Mouse (Mus musculus): Measurements from ENCODE around the gene Adamts2. TPM values are rescaled to one million over a fixed set of nuclear protein-coding genes. Genes with fewer than 3 reads are reported as not detected.

The Adamts2 gene
- polyA plus RNA-seq, 1 experiment from 2014 or later: 3.4 TPM

DNA sequence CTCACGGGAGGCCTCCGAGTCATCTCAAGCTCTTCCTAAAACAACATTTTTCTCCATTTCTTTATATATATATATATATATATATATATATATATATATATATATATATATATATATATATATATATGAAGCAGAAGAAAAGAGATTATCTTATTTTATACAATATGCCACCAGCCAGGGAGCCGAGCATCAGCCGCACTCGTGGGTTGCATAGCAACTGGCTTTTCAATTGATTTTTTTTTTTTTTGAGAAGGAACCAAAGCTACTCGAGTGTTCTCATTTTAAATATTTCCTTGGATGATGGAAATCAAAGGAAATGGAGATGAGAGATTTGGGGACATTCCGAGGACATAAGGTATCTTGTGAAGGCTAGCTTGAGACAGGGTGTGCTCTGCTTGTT lies 164.6 kb downstream of the Adamts2 start:
- H3K4me2 ChIP-seq (ENCODE audit: low read length): no peak overlapping the region
- no peak overlapping the region for H3K9ac ChIP-seq (replicated peaks; ENCODE audit: low read depth, low read length)
- 78% methylated on average over 7 of the region's 7 CpGs for WGBS
- no peaks in the 10 kb centered on the region for H3K36me3 ChIP-seq (ENCODE audit: control insufficient read depth, insufficient read depth)
- no peaks in the 10 kb centered on the region for H3K27me3 ChIP-seq (replicated peaks; ENCODE audit: control insufficient read depth, insufficient read depth, low read length)
- H3K9me3 ChIP-seq (ENCODE audit: control insufficient read depth, low read length): no peaks in the 10 kb centered on the region
- ATAC-seq: no peak
- no peak overlapping the region for H3K4me3 ChIP-seq (replicated peaks; ENCODE audit: low read length)
- H3K27ac ChIP-seq (ENCODE audit: low read length): no peak overlapping the region
- peaks cover 4% of the 10 kb centered on the region; the same call in 1 of the 2 replicates for H3K4me1 ChIP-seq (replicated peaks; ENCODE audit: control insufficient read depth, insufficient read depth, low read length)

DNA sequence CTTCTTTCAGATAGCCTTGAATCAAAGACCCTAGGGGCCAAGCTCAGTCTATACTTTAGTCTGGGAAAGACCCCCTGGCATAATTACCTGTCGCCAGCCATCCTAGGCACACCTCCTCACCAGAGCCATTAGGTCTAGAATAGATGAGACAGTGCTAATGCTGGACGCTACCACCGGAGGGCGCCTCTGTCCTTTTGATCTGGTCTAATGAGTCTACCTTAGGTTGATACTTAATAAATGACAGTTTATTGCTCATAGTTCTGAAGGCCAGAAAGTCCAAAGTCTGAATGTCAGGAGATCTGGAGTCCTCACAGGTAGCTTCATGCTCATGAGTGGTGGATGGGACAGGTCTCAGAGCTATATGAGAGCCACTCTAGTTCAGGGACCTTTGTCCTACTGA lies 165.2 kb downstream of the Adamts2 start:
- Histone ChIP-seq H3K4me3 (replicated peaks; ENCODE audit: low read length) (no peak overlapping the region), H3K27ac (ENCODE audit: low read length) (no peak overlapping the region), H3K36me3 (ENCODE audit: control insufficient read depth, insufficient read depth) (no peaks in the 10 kb centered on the region), H3K4me2 (ENCODE audit: low read length) (no peak overlapping the region), H3K9me3 (ENCODE audit: control insufficient read depth, low read length) (no peaks in the 10 kb centered on the region), H3K4me1 (replicated peaks; ENCODE audit: control insufficient read depth, insufficient read depth, low read length) (peaks cover 4% of the 10 kb centered on the region; the same call in 1 of the 2 replicates), H3K27me3 (replicated peaks; ENCODE audit: control insufficient read depth, insufficient read depth, low read length) (no peaks in the 10 kb centered on the region), H3K9ac (replicated peaks; ENCODE audit: low read depth, low read length) (no peak overlapping the region)
- WGBS: 12% methylated on average over 4 of the region's 4 CpGs
- no peak for ATAC-seq

DNA sequence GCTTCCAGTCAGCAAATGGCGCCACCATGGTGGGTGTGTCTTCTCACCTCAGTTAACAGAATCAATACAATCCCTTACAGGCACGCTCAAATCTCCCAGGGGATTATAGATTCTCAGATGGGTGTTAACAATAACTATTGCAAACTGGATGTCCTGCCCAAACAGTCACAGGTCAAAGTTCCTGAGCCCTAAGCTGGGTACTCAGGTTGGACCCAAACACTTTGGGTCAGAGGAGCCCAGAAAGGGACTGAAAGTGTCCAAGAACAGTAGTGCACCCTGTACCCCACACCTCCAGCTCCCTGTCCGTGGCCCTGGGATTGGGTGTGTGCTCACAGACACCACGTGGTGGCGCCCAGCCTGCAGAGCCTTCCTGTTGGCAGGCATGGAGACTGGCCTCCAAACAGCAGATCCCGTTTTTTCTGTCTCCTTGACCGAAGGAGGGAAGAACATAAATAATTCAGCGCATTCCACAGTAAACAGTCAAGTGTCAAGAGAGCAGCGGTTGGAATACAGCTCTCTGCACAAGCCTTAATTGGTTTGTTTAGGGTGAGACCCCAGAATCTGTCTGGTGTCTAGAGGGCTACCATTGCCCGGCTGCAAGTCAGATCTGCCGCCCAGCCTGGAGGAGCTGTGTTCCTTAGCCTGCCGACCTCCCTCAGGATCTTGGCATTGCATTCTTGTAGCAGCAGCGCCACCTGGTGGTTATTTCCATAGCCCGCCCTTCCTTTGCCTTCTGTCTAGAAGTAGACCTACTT lies 167.3 kb downstream of the Adamts2 start:
- 11% methylated on average over 14 of the region's 14 CpGs for WGBS
- no peaks in the 10 kb centered on the region for H3K9me3 ChIP-seq (ENCODE audit: control insufficient read depth, low read length)
- no peaks in the 10 kb centered on the region for H3K27me3 ChIP-seq (replicated peaks; ENCODE audit: control insufficient read depth, insufficient read depth, low read length)
- peaks cover 4% of the 10 kb centered on the region; the same call in 1 of the 2 replicates for H3K4me1 ChIP-seq (replicated peaks; ENCODE audit: control insufficient read depth, insufficient read depth, low read length)
- H3K4me2 ChIP-seq (ENCODE audit: low read length): peak overlapping the region; percentile 57
- peak; percentile 85 for ATAC-seq
- H3K9ac ChIP-seq (replicated peaks; ENCODE audit: low read depth, low read length): peak overlapping the region; percentile 39; the same call in 1 of the 2 replicates
- H3K4me3 ChIP-seq (replicated peaks; ENCODE audit: low read length): peak overlapping the region; percentile 26; the same call in 1 of the 2 replicates
- no peaks in the 10 kb centered on the region for H3K36me3 ChIP-seq (ENCODE audit: control insufficient read depth, insufficient read depth)
- H3K27ac ChIP-seq (ENCODE audit: low read length): no peak overlapping the region

DNA sequence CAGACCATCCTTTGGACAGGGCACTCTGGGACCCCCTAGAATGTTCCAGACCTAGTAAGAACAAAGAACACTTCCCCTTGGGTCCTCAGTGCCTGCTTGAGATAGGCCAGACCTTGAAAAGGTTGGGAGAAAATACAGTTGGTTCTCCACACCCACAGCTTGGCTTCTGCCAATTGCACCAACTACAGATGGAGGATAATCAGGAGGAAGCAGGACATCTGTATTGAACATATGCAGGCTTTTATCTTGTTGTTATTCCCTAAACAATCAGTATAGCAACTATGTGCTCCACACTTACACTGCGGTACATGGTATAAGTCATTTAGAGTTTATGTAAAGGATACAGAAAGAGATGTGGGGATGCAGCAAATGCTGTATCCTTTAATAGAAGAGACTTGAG lies 169.1 kb downstream of the Adamts2 start:
- WGBS: 80% methylated on average over 1 of the region's 1 CpGs
- no peak overlapping the region for H3K4me3 ChIP-seq (replicated peaks; ENCODE audit: low read length)
- H3K9ac ChIP-seq (replicated peaks; ENCODE audit: low read depth, low read length): no peak overlapping the region
- ATAC-seq: no peak
- H3K4me1 ChIP-seq (replicated peaks; ENCODE audit: control insufficient read depth, insufficient read depth, low read length): peaks cover 4% of the 10 kb centered on the region; the same call in 1 of the 2 replicates
- H3K4me2 ChIP-seq (ENCODE audit: low read length): no peak overlapping the region
- H3K27me3 ChIP-seq (replicated peaks; ENCODE audit: control insufficient read depth, insufficient read depth, low read length): no peaks in the 10 kb centered on the region
- H3K27ac ChIP-seq (ENCODE audit: low read length): no peak overlapping the region
- no peaks in the 10 kb centered on the region for H3K36me3 ChIP-seq (ENCODE audit: control insufficient read depth, insufficient read depth)
- no peaks in the 10 kb centered on the region for H3K9me3 ChIP-seq (ENCODE audit: control insufficient read depth, low read length)

DNA sequence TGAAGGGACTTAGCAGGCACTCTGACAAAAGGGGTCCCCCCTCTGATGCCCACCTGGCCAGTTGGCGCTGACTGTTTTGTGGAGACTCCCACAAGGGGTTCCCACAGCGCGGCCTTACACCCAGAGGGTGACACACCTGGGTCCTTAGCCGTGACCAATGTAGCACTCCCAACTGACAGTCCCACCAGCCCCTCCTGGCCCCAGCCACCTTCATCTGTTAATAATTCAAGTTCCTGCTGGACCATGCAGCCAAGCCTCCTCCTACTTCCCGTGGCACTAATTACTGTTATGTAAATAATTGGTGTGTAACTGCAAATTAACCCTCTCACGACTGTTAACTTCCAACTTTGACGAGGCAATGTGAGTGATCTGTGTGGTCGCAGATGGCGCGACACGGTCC lies 195.8 kb downstream of the Adamts2 start:
- no peaks in the 10 kb centered on the region for H3K36me3 ChIP-seq (ENCODE audit: control insufficient read depth, insufficient read depth)
- no peaks in the 10 kb centered on the region for H3K4me1 ChIP-seq (replicated peaks; ENCODE audit: control insufficient read depth, insufficient read depth, low read length)
- H3K9me3 ChIP-seq (ENCODE audit: control insufficient read depth, low read length): no peaks in the 10 kb centered on the region
- no peak overlapping the region for H3K4me3 ChIP-seq (replicated peaks; ENCODE audit: low read length)
- no peak overlapping the region for H3K4me2 ChIP-seq (ENCODE audit: low read length)
- 69% methylated on average over 11 of the region's 11 CpGs for WGBS
- ATAC-seq: no peak
- no peak overlapping the region for H3K27ac ChIP-seq (ENCODE audit: low read length)
- H3K9ac ChIP-seq (replicated peaks; ENCODE audit: low read depth, low read length): no peak overlapping the region
- no peaks in the 10 kb centered on the region for H3K27me3 ChIP-seq (replicated peaks; ENCODE audit: control insufficient read depth, insufficient read depth, low read length)

DNA sequence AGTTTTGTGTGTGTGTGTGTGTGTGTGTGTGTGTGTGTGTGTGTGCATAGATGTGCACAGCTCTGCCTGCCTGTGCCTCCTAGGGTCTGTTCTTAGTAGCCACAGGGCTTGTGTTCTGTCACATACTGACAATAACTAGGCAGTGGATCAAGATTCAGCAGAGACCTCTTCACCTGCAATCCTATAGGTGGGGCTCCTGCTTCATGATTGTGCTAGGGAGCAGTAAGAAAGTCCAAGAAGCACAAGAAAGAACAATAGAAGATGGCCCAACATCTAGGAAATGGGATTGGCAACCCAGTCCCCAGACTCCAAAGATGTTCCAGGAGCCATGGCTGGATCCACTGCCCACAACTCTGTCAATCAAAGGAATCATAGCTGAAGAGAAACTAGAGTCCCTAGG lies 197.0 kb downstream of the Adamts2 start:
- no peaks in the 10 kb centered on the region for H3K9me3 ChIP-seq (ENCODE audit: control insufficient read depth, low read length)
- H3K9ac ChIP-seq (replicated peaks; ENCODE audit: low read depth, low read length): no peak overlapping the region
- no peak for ATAC-seq
- H3K36me3 ChIP-seq (ENCODE audit: control insufficient read depth, insufficient read depth): no peaks in the 10 kb centered on the region
- H3K4me3 ChIP-seq (replicated peaks; ENCODE audit: low read length): no peak overlapping the region
- no peaks in the 10 kb centered on the region for H3K4me1 ChIP-seq (replicated peaks; ENCODE audit: control insufficient read depth, insufficient read depth, low read length)
- H3K27ac ChIP-seq (ENCODE audit: low read length): no peak overlapping the region
- H3K4me2 ChIP-seq (ENCODE audit: low read length): no peak overlapping the region
- no peaks in the 10 kb centered on the region for H3K27me3 ChIP-seq (replicated peaks; ENCODE audit: control insufficient read depth, insufficient read depth, low read length)

DNA sequence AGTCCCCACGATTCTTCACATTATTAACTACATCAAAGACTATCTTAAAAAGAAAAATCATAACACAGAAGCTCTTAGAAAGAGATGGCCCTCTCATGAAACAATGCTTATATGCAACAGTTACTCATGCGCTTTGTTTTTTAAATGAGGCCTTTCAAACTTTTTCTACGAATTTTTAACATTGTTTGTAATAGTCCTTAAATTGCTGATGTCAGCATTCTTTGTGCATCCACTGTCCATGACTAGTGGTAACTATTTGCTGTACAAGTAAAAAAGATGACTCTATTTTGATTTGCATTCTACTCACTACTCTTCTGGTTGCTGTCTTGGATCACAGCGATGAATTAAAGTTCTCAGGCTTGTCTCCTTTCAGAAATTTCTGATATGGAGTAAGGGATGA lies 212.3 kb downstream of the Adamts2 start:
- H3K9ac ChIP-seq (replicated peaks; ENCODE audit: low read depth, low read length): no peak overlapping the region
- H3K9me3 ChIP-seq (ENCODE audit: control insufficient read depth, low read length): peaks cover 53% of the 10 kb centered on the region
- over 99% methylated on average over 4 of the region's 4 CpGs for WGBS
- H3K4me2 ChIP-seq (ENCODE audit: low read length): no peak overlapping the region
- no peaks in the 10 kb centered on the region for H3K4me1 ChIP-seq (replicated peaks; ENCODE audit: control insufficient read depth, insufficient read depth, low read length)
- no peak overlapping the region for H3K4me3 ChIP-seq (replicated peaks; ENCODE audit: low read length)
- H3K27ac ChIP-seq (ENCODE audit: low read length): no peak overlapping the region
- no peak for ATAC-seq
- H3K27me3 ChIP-seq (replicated peaks; ENCODE audit: control insufficient read depth, insufficient read depth, low read length): no peaks in the 10 kb centered on the region
- peaks cover 92% of the 10 kb centered on the region for H3K36me3 ChIP-seq (ENCODE audit: control insufficient read depth, insufficient read depth)

DNA sequence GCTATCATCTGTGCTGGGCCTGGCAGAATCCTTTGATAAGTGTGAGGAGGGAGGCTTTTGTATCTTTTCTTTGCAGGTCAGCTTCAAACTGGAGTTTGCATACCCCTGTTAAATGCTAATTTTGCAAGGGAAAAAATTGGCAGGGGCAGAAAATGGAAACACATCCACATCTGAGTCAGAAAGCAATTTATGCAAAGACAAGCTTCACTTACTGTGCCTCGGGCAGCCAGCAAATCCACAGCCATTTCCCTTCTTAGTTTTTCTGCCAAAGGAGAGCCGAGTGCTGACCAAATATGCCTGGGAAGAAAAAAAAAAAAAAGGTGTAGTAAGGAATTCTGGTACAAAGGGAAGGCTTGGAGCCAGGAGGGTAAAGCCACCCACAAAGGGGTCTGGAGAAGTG lies 224.3 kb downstream of the Adamts2 start:
- H3K27ac ChIP-seq (ENCODE audit: low read length): no peak overlapping the region
- peak overlapping the region; percentile 92 for H3K4me3 ChIP-seq (replicated peaks; ENCODE audit: low read length)
- no peaks in the 10 kb centered on the region for H3K27me3 ChIP-seq (replicated peaks; ENCODE audit: control insufficient read depth, insufficient read depth, low read length)
- H3K36me3 ChIP-seq (ENCODE audit: control insufficient read depth, insufficient read depth): peaks cover 27% of the 10 kb centered on the region
- no peak overlapping the region for H3K9ac ChIP-seq (replicated peaks; ENCODE audit: low read depth, low read length)
- no peaks in the 10 kb centered on the region for H3K9me3 ChIP-seq (ENCODE audit: control insufficient read depth, low read length)
- peaks cover 10% of the 10 kb centered on the region for H3K4me1 ChIP-seq (replicated peaks; ENCODE audit: control insufficient read depth, insufficient read depth, low read length)
- ATAC-seq: no peak
- 14% methylated on average over 2 of the region's 2 CpGs for whole genome bisulfite sequencing
- H3K4me2 ChIP-seq (ENCODE audit: low read length): peak overlapping the region; percentile 70

DNA sequence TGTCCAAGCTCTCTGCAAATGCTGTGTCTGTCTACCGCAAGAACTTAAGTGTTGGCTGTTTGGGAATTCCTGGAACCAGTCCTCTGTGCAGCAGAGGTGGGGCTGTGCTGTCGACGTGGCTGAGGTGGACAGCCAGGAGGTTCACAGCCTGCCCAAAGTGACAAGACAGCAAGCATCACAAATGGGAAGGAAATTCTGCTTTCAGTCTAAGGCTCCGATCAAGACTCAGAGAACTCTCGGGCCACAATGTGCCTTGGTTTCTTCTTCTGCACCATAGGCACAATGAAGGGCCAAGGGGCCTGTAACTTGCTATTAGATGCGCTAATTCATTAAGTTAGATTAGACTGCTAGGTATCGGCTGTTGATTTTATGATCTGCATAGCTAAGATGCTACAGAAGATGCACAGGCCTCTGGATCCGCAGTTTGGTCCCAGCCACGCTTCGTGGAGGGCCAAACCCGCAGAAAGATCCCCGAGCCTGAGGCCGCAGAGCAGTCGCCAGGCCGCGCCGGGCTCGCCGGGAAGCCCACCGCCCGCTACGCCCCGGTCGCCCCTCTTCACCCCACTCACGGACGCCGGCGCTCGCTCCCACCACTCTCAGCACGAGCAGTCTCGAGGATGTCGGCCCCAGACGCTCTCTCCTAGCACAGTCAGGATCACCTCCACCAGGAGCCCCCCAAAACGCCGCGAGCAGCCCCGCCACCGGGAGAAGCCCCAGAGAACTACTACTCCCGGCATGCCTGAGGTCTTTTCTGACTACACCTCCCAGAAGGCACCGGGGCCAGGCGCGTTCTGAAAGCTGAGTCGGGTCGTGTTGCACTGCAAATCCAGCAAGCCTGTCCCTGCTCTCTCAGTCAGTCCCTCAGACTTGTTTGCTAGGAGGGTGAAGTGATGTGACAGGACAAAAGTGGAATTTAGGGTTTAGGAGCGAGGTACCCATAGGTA lies 225.4 kb downstream of the Adamts2 start, which contains the start of gene Zfp354c:
TSS of gene Zfp354c (minus strand) at position 715 of the 944 bp plus-strand sequence.
- Histone ChIP-seq H3K36me3 (ENCODE audit: control insufficient read depth, insufficient read depth) (peaks cover 20% of the 10 kb centered on the region), H3K27me3 (replicated peaks; ENCODE audit: control insufficient read depth, insufficient read depth, low read length) (no peaks in the 10 kb centered on the region), H3K27ac (ENCODE audit: low read length) (peak within 1 kb of the TSS; percentile 66), H3K9ac (replicated peaks; ENCODE audit: low read depth, low read length) (peak within 1 kb of the TSS; percentile 95), H3K4me1 (replicated peaks; ENCODE audit: control insufficient read depth, insufficient read depth, low read length) (peaks cover 10% of the 10 kb centered on the region), H3K4me3 (replicated peaks; ENCODE audit: low read length) (peak within 1 kb of the TSS; percentile 92), H3K4me2 (ENCODE audit: low read length) (peak within 1 kb of the TSS; percentile 70), H3K9me3 (ENCODE audit: control insufficient read depth, low read length) (no peaks in the 10 kb centered on the region)
- ATAC-seq: peak; percentile 99
- under 1% methylated on average over 45 of the region's 45 CpGs for WGBS

Data from forebrain, embryonic 16.5 days (tissue).